Mouse (Mus musculus): ENCODE data around the gene Gm10277.

GRCm38 (mm10) chr11:77763673-77764340, 23.7 kb downstream of the Gm10277 start:
- TF ChIP-seq TAL1 (IDR thresholded peaks at IDR 0.05; ENCODE audit: low read length) (no peak), GATA1 (IDR thresholded peaks at IDR 0.05; ENCODE audit: low read length) (peak; percentile 12; the same call in 1 of the 2 replicates)

Measured in erythroblast, embryonic 14.5 days (primary cell).